Mouse (Mus musculus) erythroblast, embryonic 14.5 days (primary cell): ENCODE data around the gene Six6.

Experiments
- GATA1 ChIP-seq: IDR thresholded peaks from 2 replicates; pipeline ENCODE4 v1.6.1; 2012; ENCODE audit warnings: low read length, inconsistent platforms, mixed read lengths
- TAL1 ChIP-seq: IDR thresholded peaks from 3 replicates; pipeline ENCODE4 v1.6.1; 2012; ENCODE audit warnings: low read length, inconsistent platforms, mixed read lengths

GRCm38 (mm10) chr12:72944411-72945225 lies 4.9 kb downstream of the Six6 start:
- TF ChIP-seq GATA1, result no peak
- TF ChIP-seq TAL1, result no peak
